Mouse (Mus musculus) lung, embryonic 14.5 days (tissue): ENCODE measurements around the gene Clk2. TPM values are rescaled to one million over a fixed set of nuclear protein-coding genes. Genes with fewer than 3 reads are reported as not detected.

ENCODE experiments used
- ATAC-seq: fragments of 200-750 bp; cut with Nextera tagmentation; 2 replicates; pipeline ENCODE4 v1.8.0; 2017; ENCODE audit warnings: mild to moderate bottlenecking, moderate TSS enrichment, moderate library complexity; ENCODE audit not compliant: insufficient read depth
- DNase-seq: peaks from one replicate; pipeline ENCODE4 v3.0.0-alpha.2; 2015
- H3K27ac ChIP-seq: fragments of 300-500 bp; sonication (generic); 2 replicates; pipeline ENCODE4 v1.5.1; 2014; ENCODE audit warnings: low read depth, mild to moderate bottlenecking, moderate library complexity
- H3K27me3 ChIP-seq: fragments of 300-500 bp; sonication (generic); 2 replicates; pipeline ENCODE4 v1.6.1; 2014; ENCODE audit warnings: low read length, control low read depth; ENCODE audit not compliant: insufficient read depth
- H3K36me3 ChIP-seq: fragments of 300-500 bp; sonication (generic); 2 replicates; pipeline ENCODE4 v1.6.1; 2014; ENCODE audit warnings: control low read depth; ENCODE audit not compliant: insufficient read depth
- H3K4me1 ChIP-seq: fragments of 300-500 bp; sonication (generic); 2 replicates; pipeline ENCODE4 v1.6.1; 2014; ENCODE audit warnings: antibody characterized with exemption, control low read depth; ENCODE audit not compliant: insufficient read depth
- H3K4me2 ChIP-seq: fragments of 300-500 bp; sonication (generic); 2 replicates; pipeline ENCODE4 v1.6.1; 2014; ENCODE audit warnings: mild to moderate bottlenecking
- H3K4me3 ChIP-seq: fragments of 300-500 bp; sonication (generic); 2 replicates; pipeline ENCODE4 v1.5.1; 2014; ENCODE audit warnings: low read depth, low read length
- H3K9ac ChIP-seq: fragments of 300-500 bp; sonication (generic); 2 replicates; pipeline ENCODE4 v1.6.1; 2014
- H3K9me3 ChIP-seq: fragments of 300-500 bp; sonication (generic); 2 replicates; pipeline ENCODE4 v1.6.1; 2016; ENCODE audit warnings: low read depth, low read length, control low read depth
- CTCF ChIP-seq: IDR thresholded peaks from 2 replicates; pipeline ENCODE4 v1.5.1; 2016; ENCODE audit warnings: antibody characterized with exemption, low read depth
- WGBS: fragments of 180-500 bp; shearing (Covaris S2); extraction: QIAGEN DNeasy Blood & Tissue Kit; methylation state at CpG from one replicate; pipeline ENCODE4 v1.1.7; 2014; 5-methylcytosine and 5-hydroxymethylcytosine counted together
- polyA plus RNA-seq: library from polyadenylated mRNA; unstranded; fragments of >200 nt; fragmentation: Nextera tagmentation; extraction: Ambion mirVana; gene quantifications from 2 replicates; pipeline ENCODE4 v1.2.1, GENCODE M21; 2014

The Clk2 gene
- polyA plus RNA-seq, 1 experiment from 2014 or later = 26.1 TPM

- H3K9me3 ChIP-seq = no peaks in the 10 kb centered on the region
- peak overlapping the region; percentile 21 for H3K4me3 ChIP-seq
- ATAC-seq (peak; percentile 71; the same call in 1 of the 2 replicates), DNase-seq (peak; percentile 32)
- TF ChIP-seq CTCF = peak; percentile 53
- no peak overlapping the region for H3K27ac ChIP-seq
- peak overlapping the region; percentile 66 for H3K4me2 ChIP-seq
- H3K27me3 ChIP-seq = no peaks in the 10 kb centered on the region
- 13% methylated on average over 30 of the region's 30 CpGs for WGBS
- peak overlapping the region; percentile 36; the same call in 1 of the 2 replicates for H3K9ac ChIP-seq
- H3K4me1 ChIP-seq = no peaks in the 10 kb centered on the region; the same call in 1 of the 2 replicates
- no peaks in the 10 kb centered on the region for H3K36me3 ChIP-seq
These were observed 32.1 kb upstream of the Clk2 start for GRCm38 (mm10) chr3:89132285-89133062.

GRCm38 (mm10) chr3:89133063-89133450 is 31.5 kb upstream of the Clk2 start:
- Histone ChIP-seq H3K36me3 (no peaks in the 10 kb centered on the region), H3K4me2 (peak overlapping the region; percentile 66; the same call in 1 of the 2 replicates)
- 66% methylated on average over 7 of the region's 7 CpGs for WGBS

DNA sequence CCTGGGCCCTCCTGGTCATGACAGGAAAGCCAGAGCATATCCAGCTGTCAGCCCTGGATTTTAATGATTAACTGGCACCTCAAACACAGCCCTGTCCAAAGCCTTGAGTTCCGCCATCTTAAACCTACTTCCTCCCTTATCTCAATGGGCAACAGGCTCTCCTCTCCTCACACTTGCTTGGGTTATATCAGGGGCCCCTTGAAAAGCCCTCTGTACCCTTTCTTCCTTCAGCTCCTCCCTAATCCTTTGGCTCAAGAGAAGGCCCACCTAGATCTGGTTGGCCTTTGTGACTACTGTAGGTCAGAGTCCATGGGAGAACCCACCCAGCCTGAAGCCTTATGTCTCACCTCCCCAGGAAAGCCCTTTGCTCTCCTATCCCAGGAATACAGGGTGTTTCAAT is 30.8 kb upstream of the Clk2 start:
- DNase-seq (no peak), ATAC-seq (no peak)
- Histone ChIP-seq H3K4me3 (no peak overlapping the region), H3K4me2 (no peak overlapping the region), H3K27ac (no peak overlapping the region), H3K4me1 (no peaks in the 10 kb centered on the region; the same call in 1 of the 2 replicates), H3K36me3 (no peaks in the 10 kb centered on the region), H3K9me3 (no peaks in the 10 kb centered on the region), H3K9ac (no peak overlapping the region), H3K27me3 (no peaks in the 10 kb centered on the region)
- WGBS = 65% methylated on average over 1 of the region's 1 CpGs
- TF ChIP-seq CTCF = no peak

More at GRCm38 (mm10) chr3:89133063-89133450, 31.5 kb upstream of the Clk2 start:
- H3K27ac ChIP-seq = no peak overlapping the region
- ATAC-seq (no peak), DNase-seq (no peak)
- no peak for TF ChIP-seq CTCF
- no peak overlapping the region for H3K9ac ChIP-seq
- H3K9me3 ChIP-seq = no peaks in the 10 kb centered on the region
- H3K4me1 ChIP-seq = no peaks in the 10 kb centered on the region; the same call in 1 of the 2 replicates
- H3K27me3 ChIP-seq = no peaks in the 10 kb centered on the region
- no peak overlapping the region for H3K4me3 ChIP-seq

DNA sequence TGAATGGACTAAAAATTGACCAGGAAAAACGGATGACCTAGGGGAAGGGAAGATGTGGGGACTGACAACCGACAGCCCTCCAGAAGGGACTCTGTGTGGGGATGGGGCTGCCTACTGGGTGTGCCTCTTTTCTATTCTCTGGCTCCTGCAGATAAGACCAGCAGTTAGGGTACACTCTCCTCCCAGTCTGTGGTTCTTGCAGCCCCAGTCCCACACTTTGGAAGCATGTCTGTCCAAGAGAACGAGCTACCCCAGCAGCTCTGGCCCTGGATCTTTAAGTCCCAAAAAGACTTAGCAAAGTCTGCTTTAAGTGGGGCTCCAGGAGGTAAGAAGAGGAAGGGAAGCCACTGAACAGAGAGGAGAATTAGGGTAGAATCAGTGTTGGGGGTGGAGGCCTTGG is 28.6 kb upstream of the Clk2 start, which contains the start of gene Pklr:
Gene Pklr, plus strand, starts transcription at position 185 of the 400 bp plus-strand sequence.
- H3K27ac ChIP-seq = no peak within 1 kb of the TSS
- no peaks in the 10 kb centered on the region for H3K36me3 ChIP-seq
- H3K4me3 ChIP-seq = peak within 1 kb of the TSS; percentile 14; the same call in 1 of the 2 replicates
- no peak for TF ChIP-seq CTCF
- no peak within 1 kb of the TSS for H3K4me2 ChIP-seq
- H3K27me3 ChIP-seq = no peaks in the 10 kb centered on the region
- H3K9ac ChIP-seq = no peak within 1 kb of the TSS
- DNase-seq (no peak), ATAC-seq (no peak)
- H3K4me1 ChIP-seq = no peaks in the 10 kb centered on the region; the same call in 1 of the 2 replicates
- no peaks in the 10 kb centered on the region for H3K9me3 ChIP-seq
- 53% methylated on average over 3 of the region's 3 CpGs for WGBS

- ATAC-seq (peak; percentile 58; the same call in 1 of the 2 replicates), DNase-seq (peak; percentile 23)
- H3K4me2 ChIP-seq = no peak overlapping the region
- peak; percentile 44 for TF ChIP-seq CTCF
- no peaks in the 10 kb centered on the region for H3K36me3 ChIP-seq
- H3K27me3 ChIP-seq = no peaks in the 10 kb centered on the region
- peak overlapping the region; percentile 14; the same call in 1 of the 2 replicates for H3K4me3 ChIP-seq
- H3K4me1 ChIP-seq = no peaks in the 10 kb centered on the region; the same call in 1 of the 2 replicates
- no peak overlapping the region for H3K9ac ChIP-seq
- WGBS = 38% methylated on average over 9 of the region's 9 CpGs
- no peaks in the 10 kb centered on the region for H3K9me3 ChIP-seq
- H3K27ac ChIP-seq = no peak overlapping the region
These were observed 28.2 kb upstream of the Clk2 start for GRCm38 (mm10) chr3:89136365-89136764.

GRCm38 (mm10) chr3:89144821-89145220 is 19.8 kb upstream of the Clk2 start:
- TF ChIP-seq CTCF = no peak
- no peak overlapping the region for H3K4me3 ChIP-seq
- no peak overlapping the region for H3K4me2 ChIP-seq
- no peak overlapping the region for H3K9ac ChIP-seq
- 77% methylated on average over 10 of the region's 10 CpGs for WGBS
- no peaks in the 10 kb centered on the region; the same call in 1 of the 2 replicates for H3K4me1 ChIP-seq
- no peaks in the 10 kb centered on the region for H3K36me3 ChIP-seq
- H3K9me3 ChIP-seq = no peaks in the 10 kb centered on the region
- H3K27me3 ChIP-seq = peaks cover 23% of the 10 kb centered on the region
- H3K27ac ChIP-seq = no peak overlapping the region
- no peak for ATAC-seq
- DNase-seq = no peak

DNA sequence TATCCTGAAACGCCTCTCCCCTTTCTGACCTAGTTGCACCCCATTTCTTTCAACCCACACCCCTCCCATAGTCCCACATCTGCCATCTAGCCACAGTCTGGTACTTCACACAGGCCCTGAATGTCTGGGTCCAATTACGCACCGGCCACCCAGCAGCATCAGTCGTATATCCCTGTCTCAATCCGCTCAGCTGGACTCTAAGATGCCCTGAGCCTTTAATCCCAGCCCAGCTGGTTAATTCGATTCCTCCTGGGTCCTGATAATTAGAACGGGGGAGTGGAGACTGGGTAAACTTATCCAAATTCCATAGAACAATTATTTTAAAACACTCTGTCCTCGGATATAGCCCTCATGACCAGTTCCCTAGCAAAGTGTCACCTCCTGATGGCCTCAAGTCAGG is 19.0 kb upstream of the Clk2 start:
- no peak for ATAC-seq
- no peak overlapping the region for H3K27ac ChIP-seq
- no peak for DNase-seq
- H3K4me3 ChIP-seq = no peak overlapping the region
- no peak overlapping the region for H3K4me2 ChIP-seq
- no peak for TF ChIP-seq CTCF
- no peaks in the 10 kb centered on the region for H3K36me3 ChIP-seq
- H3K9me3 ChIP-seq = no peaks in the 10 kb centered on the region
- H3K27me3 ChIP-seq = peaks cover 23% of the 10 kb centered on the region
- WGBS = 48% methylated on average over 8 of the region's 8 CpGs
- no peaks in the 10 kb centered on the region; the same call in 1 of the 2 replicates for H3K4me1 ChIP-seq
- no peak overlapping the region for H3K9ac ChIP-seq
